Mouse (Mus musculus): ENCODE results near the gene Cant1. TPM values are rescaled to one million over a fixed set of nuclear protein-coding genes. Genes with fewer than 3 reads are reported as not detected.

Gene Cant1
- 54.1 TPM for polyA plus RNA-seq (2017; shearing (Covaris generic))

GRCm38 (mm10) chr11:118418834-118419504, at the start of gene Cant1:
Cant1 (minus strand) TSS chr11:118419086.

DNA sequence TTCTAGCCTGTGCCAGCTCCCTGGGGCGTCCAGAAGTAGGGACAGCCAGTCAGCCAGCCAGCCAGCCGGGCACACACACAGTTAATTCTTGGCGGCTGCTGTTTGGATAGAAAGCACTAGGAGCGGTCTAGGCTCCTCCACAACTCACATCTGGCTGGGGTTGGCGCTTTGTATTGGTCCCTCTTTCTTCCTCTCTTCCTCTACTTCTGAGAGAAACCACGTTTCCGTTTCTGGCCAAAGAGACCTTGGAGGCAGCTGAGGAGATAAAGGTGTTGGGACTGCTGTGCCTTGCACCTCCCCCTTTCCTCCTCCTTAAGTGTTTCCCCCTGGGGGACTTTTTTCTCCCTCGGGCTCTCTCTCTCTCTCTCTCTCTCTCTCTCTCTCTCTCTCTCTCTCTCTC, 9.1 kb upstream of the Cant1 start, which contains the start of gene C1qtnf1:
Gene C1qtnf1 (plus strand): TSS at position 218 of the 400 bp plus-strand sequence.

DNA sequence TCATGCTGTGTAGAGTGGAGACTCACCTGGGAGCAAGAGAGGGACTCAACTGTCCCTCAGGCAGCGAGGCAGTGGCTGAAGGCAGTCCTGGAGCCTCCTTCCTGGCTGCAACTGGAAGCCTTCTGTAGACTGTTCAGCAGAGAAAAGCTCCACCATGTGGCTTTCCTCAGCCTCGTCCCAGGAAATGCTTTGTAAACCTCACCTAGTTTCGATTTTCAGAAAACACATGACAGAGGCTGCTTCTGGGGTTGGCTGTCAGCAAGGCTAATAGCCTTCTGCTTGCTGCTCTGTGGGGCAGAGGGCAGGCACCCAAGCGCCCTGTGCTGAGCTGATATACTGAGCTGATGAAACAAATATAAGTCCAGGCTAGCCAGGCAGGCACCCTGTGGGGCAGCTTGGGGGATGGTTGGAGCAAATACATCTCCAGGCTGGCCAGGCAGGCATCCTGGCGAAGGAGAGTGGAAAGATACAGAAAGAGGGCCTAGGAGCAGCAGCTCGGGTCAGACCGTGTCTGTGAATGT, 17.1 kb downstream of the Cant1 start, which contains the start of gene Lgals3bp:
Gene Lgals3bp (minus strand): TSS at position 333 of the 521 bp plus-strand sequence.

Other genes starting within 250 kb of the Cant1 start
- 291 TPM for gene Cyth1, start 170.5 kb downstream of the Cant1 start, polyA plus RNA-seq (2017; shearing (Covaris generic))
- 32.2 TPM for gene Usp36, start 128.8 kb downstream of the Cant1 start, polyA plus RNA-seq (2017; shearing (Covaris generic))
- not detected for gene Cep295nl, start 76.6 kb downstream of the Cant1 start, polyA plus RNA-seq (2017; shearing (Covaris generic))
- gene Timp2, start 63.3 kb downstream of the Cant1 start, polyA plus RNA-seq (2017; shearing (Covaris generic)), result 3.0 TPM
- gene Lgals3bp, start 17.0 kb downstream of the Cant1 start, polyA plus RNA-seq (2017; shearing (Covaris generic)), result 149 TPM
- gene C1qtnf1, start 9.1 kb upstream of the Cant1 start, polyA plus RNA-seq (2017; shearing (Covaris generic)), result not detected
- gene Engase, start 57.7 kb upstream of the Cant1 start, polyA plus RNA-seq (2017; shearing (Covaris generic)), result 13.1 TPM

Data from activated CD4-positive, CD25-positive, alpha-beta regulatory T cell, adult 9 weeks (primary cell).